In genomic region chr11:52383741-52384140, GRCm38 (mm10) we compare ENCODE assay signal across 13 mouse cellular contexts.
"Had no signal": no experiment of that assay in that cellular context is flagged by ENCODE, and none has a peak within 500 bp of the region (broad histone marks: within the 10 kb centered on the region; RNA-seq: fewer than 3 reads in every experiment).

No protein-coding gene starts in this region.

- H3K9ac ChIP-seq: intestine, embryonic 15.5 days; limb, embryonic 12.5 days; limb, embryonic 15.5 days; liver, embryonic 13.5 days had no signal

- ATAC-seq: intestine, embryonic 15.5 days had no signal

- DNase-seq: left cerebral cortex, postnatal 4 days; liver, embryonic 13.5 days; lung, adult 2 months; lung, postnatal 14 days; lung, postnatal 4 days; midbrain, embryonic 14.5 days; thymus, adult 18-20 months; thymus, postnatal 36 days had no signal

- H3K27me3 ChIP-seq: intestine, embryonic 15.5 days; limb, embryonic 12.5 days; limb, embryonic 15.5 days; liver, embryonic 13.5 days had no signal

- H3K9me3 ChIP-seq: intestine, embryonic 15.5 days; limb, embryonic 12.5 days; limb, embryonic 15.5 days; liver, embryonic 13.5 days had no signal

- H3K27ac ChIP-seq: intestine, embryonic 15.5 days; kidney, postnatal 0 days; limb, embryonic 12.5 days; limb, embryonic 15.5 days; liver, embryonic 13.5 days had no signal

- H3K4me1 ChIP-seq: intestine, embryonic 15.5 days; limb, embryonic 12.5 days; limb, embryonic 15.5 days; liver, embryonic 13.5 days had no signal

- H3K4me2 ChIP-seq: intestine, embryonic 15.5 days; limb, embryonic 12.5 days; limb, embryonic 15.5 days; liver, embryonic 13.5 days; midbrain, embryonic 11.5 days had no signal

- H3K4me3 ChIP-seq: intestine, embryonic 15.5 days; limb, embryonic 12.5 days; limb, embryonic 15.5 days; liver, embryonic 13.5 days had no signal
